Mouse (Mus musculus) cerebellum, adult (tissue): ENCODE measurements around the gene Agbl4.

Experiments
- ATAC-seq: cut with Nextera tagmentation; 2 replicates; pipeline ENCODE4 v1.9.2; 2017; ENCODE audit warnings: mild to moderate bottlenecking, moderate library complexity, mixed read lengths; ENCODE audit not compliant: insufficient number of reproducible peaks, low FRiP score, low TSS enrichment

Agbl4 gene

GRCm38 (mm10) chr4:111364199-111364598 is 966.7 kb downstream of the Agbl4 start:
- no peak for ATAC-seq

- no peak for ATAC-seq
Observed at GRCm38 (mm10) chr4:111367771-111368170, 970.3 kb downstream of the Agbl4 start.

GRCm38 (mm10) chr4:111377159-111377558 is 979.7 kb downstream of the Agbl4 start:
- no peak for ATAC-seq

- ATAC-seq: no peak
Observed at GRCm38 (mm10) chr4:111378071-111378470, 980.6 kb downstream of the Agbl4 start.

- no peak for ATAC-seq
Observed at GRCm38 (mm10) chr4:111383101-111383500, 985.6 kb downstream of the Agbl4 start.

- no peak for ATAC-seq
Observed at GRCm38 (mm10) chr4:111390736-111391135, 993.3 kb downstream of the Agbl4 start.

GRCm38 (mm10) chr4:111399784-111400183 is 1002.3 kb downstream of the Agbl4 start:
- ATAC-seq: no peak

- ATAC-seq: no peak
Observed at GRCm38 (mm10) chr4:111400676-111401075, 1003.2 kb downstream of the Agbl4 start.

GRCm38 (mm10) chr4:111403243-111403642 is 1005.8 kb downstream of the Agbl4 start:
- no peak for ATAC-seq

GRCm38 (mm10) chr4:111410731-111411130 is 1013.3 kb downstream of the Agbl4 start:
- ATAC-seq: no peak

- no peak for ATAC-seq
Observed at GRCm38 (mm10) chr4:111414399-111414798, 1016.9 kb downstream of the Agbl4 start.

- ATAC-seq: peak; percentile 37; the same call in 1 of the 2 replicates
Observed at GRCm38 (mm10) chr4:111414818-111415488, 1017.5 kb downstream of the Agbl4 start, which contains the start of gene Bend5. TSS of gene Bend5 (plus strand) at chr4:111415006.

- no peak for ATAC-seq
Observed at GRCm38 (mm10) chr4:111416126-111416525, 1018.7 kb downstream of the Agbl4 start.

- ATAC-seq: no peak
Observed at GRCm38 (mm10) chr4:111416551-111416950, 1019.1 kb downstream of the Agbl4 start.

- no peak for ATAC-seq
Observed at GRCm38 (mm10) chr4:111417716-111418115, 1020.3 kb downstream of the Agbl4 start.

- no peak for ATAC-seq
Observed at GRCm38 (mm10) chr4:111419476-111419875, 1022.0 kb downstream of the Agbl4 start.

GRCm38 (mm10) chr4:111420031-111420430 is 1022.6 kb downstream of the Agbl4 start:
- ATAC-seq: no peak

GRCm38 (mm10) chr4:111420955-111421354 is 1023.5 kb downstream of the Agbl4 start:
- no peak for ATAC-seq

GRCm38 (mm10) chr4:111421785-111422184 is 1024.3 kb downstream of the Agbl4 start:
- no peak for ATAC-seq

- no peak for ATAC-seq
Observed at GRCm38 (mm10) chr4:111424371-111424950, 1027.0 kb downstream of the Agbl4 start.

GRCm38 (mm10) chr4:111425170-111425569 is 1027.7 kb downstream of the Agbl4 start:
- ATAC-seq: no peak

- no peak for ATAC-seq
Observed at GRCm38 (mm10) chr4:111431186-111431585, 1033.7 kb downstream of the Agbl4 start.
